Mouse (Mus musculus) hindbrain, embryonic 14.5 days (tissue): ENCODE results near the gene Mrpl44. TPM values are rescaled to one million over a fixed set of nuclear protein-coding genes. Genes with fewer than 3 reads are reported as not detected.

ENCODE experiments used
- ATAC-seq: fragments of 200-750 bp; cut with Nextera tagmentation; 2 replicates; pipeline ENCODE4 v1.8.0; 2017; ENCODE audit warnings: moderate number of reproducible peaks, mild to moderate bottlenecking, moderate TSS enrichment, moderate library complexity; ENCODE audit not compliant: low FRiP score
- DNase-seq: peaks from one replicate; pipeline ENCODE4 v3.0.0-alpha.2; 2015; ENCODE audit warnings: low spot score
- H3K27ac ChIP-seq: fragments of 300-500 bp; sonication (generic); 2 replicates; pipeline ENCODE4 v1.5.1; 2014; ENCODE audit warnings: mild to moderate bottlenecking, moderate library complexity
- H3K27me3 ChIP-seq: fragments of 300-500 bp; sonication (generic); 2 replicates; pipeline ENCODE4 v1.6.1; 2014; ENCODE audit warnings: mild to moderate bottlenecking, low read length, mixed read lengths; ENCODE audit not compliant: control insufficient read depth, insufficient read depth
- H3K36me3 ChIP-seq: fragments of 300-500 bp; sonication (generic); replicated peaks from 2 replicates; pipeline ENCODE4 v1.6.1; 2014; ENCODE audit not compliant: control insufficient read depth, insufficient read depth
- H3K4me1 ChIP-seq: fragments of 300-500 bp; sonication (generic); replicated peaks from 2 replicates; pipeline ENCODE4 v1.6.1; 2014; ENCODE audit warnings: antibody characterized with exemption, low read length, mixed read lengths; ENCODE audit not compliant: control insufficient read depth, insufficient read depth
- H3K4me2 ChIP-seq: fragments of 300-500 bp; sonication (generic); replicated peaks from 2 replicates; pipeline ENCODE4 v1.6.1; 2014; ENCODE audit warnings: mild to moderate bottlenecking, moderate library complexity
- H3K4me3 ChIP-seq: fragments of 300-500 bp; sonication (generic); replicated peaks from 2 replicates; pipeline ENCODE4 v1.5.1; 2014; ENCODE audit warnings: mild to moderate bottlenecking, low read length
- H3K9ac ChIP-seq: fragments of 300-500 bp; sonication (generic); 2 replicates; pipeline ENCODE4 v1.6.1; 2014
- H3K9me3 ChIP-seq: fragments of 300-500 bp; sonication (generic); 2 replicates; pipeline ENCODE4 v1.6.1; 2016; ENCODE audit warnings: low read length; ENCODE audit not compliant: control insufficient read depth
- WGBS: fragments of 180-500 bp; shearing (Covaris S2); extraction: QIAGEN DNeasy Blood & Tissue Kit; methylation state at CpG from one replicate; pipeline ENCODE4 v1.1.7; 2014; 5-methylcytosine and 5-hydroxymethylcytosine counted together
- polyA plus RNA-seq: library from polyadenylated mRNA; unstranded; fragments of >200 nt; fragmentation: Nextera tagmentation; extraction: Ambion mirVana; gene quantifications from 2 replicates; pipeline ENCODE4 v1.2.1, GENCODE M21; 2014

Mrpl44 gene
- polyA plus RNA-seq, 1 experiment from 2014 or later, result 38.9 TPM

DNA sequence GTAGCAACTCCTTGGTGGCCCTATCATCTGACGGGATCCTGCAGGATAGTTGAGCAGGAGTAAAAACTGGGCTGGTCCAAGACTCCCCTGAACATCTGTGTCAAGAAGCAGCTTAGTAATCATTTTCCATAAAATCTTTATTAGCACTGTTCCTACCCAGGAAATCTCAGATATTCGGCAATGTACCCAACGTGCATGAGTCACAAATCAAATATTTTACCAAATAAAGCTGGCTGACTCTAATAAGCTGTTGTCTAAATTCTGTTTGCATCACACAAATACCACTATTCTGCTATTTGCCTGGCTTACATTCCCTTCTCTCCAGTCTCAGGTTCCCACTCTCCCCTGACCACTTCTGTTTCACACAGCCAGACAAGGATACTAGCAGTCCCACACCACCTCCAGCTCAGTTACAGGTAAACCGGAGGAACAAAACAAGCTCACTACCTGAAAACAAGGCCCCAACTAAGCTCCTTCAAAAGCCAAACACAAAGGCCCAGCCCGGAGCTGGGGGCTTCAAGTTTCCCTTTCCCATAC is 16.3 kb upstream of the Mrpl44 start:
- H3K9ac ChIP-seq, result peak overlapping the region; percentile 29; the same call in 1 of the 2 replicates
- no peaks in the 10 kb centered on the region for H3K36me3 ChIP-seq
- H3K27ac ChIP-seq, result no peak overlapping the region
- H3K4me3 ChIP-seq, result peak overlapping the region; percentile 69
- no peaks in the 10 kb centered on the region for H3K9me3 ChIP-seq
- no peaks in the 10 kb centered on the region for H3K27me3 ChIP-seq
- no peak for DNase-seq
- peak overlapping the region; percentile 71 for H3K4me2 ChIP-seq
- H3K4me1 ChIP-seq, result peaks cover 20% of the 10 kb centered on the region
- 70% methylated on average over 5 of the region's 5 CpGs for WGBS
- ATAC-seq, result no peak

DNA sequence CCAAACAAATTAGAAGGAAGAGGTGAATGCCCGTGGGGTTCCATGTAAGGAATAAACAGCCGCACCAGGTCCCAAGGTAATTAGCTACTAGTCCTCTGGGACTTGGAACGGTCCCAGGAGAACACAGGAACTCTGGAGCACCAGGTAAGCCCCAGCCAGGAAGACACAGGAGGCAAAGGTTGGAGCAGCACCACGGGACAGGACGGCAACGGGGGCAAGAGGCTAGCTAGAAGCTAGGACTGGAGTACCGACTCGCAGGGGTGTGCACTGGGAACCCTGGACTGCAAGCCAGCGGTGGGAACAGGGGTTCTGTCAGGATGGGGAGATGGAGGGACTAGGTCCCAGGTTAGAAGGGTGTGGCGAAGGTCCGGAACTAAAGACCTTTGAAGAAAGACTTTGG is 15.2 kb upstream of the Mrpl44 start:
- Histone ChIP-seq H3K9ac (peak overlapping the region; percentile 89), H3K27ac (no peak overlapping the region), H3K36me3 (no peaks in the 10 kb centered on the region), H3K9me3 (no peaks in the 10 kb centered on the region), H3K4me3 (peak overlapping the region; percentile 69), H3K27me3 (no peaks in the 10 kb centered on the region), H3K4me2 (peak overlapping the region; percentile 71), H3K4me1 (peaks cover 20% of the 10 kb centered on the region)
- WGBS, result 10% methylated on average over 11 of the region's 11 CpGs
- ATAC-seq (peak; percentile 8; the same call in 1 of the 2 replicates), DNase-seq (no peak)

DNA sequence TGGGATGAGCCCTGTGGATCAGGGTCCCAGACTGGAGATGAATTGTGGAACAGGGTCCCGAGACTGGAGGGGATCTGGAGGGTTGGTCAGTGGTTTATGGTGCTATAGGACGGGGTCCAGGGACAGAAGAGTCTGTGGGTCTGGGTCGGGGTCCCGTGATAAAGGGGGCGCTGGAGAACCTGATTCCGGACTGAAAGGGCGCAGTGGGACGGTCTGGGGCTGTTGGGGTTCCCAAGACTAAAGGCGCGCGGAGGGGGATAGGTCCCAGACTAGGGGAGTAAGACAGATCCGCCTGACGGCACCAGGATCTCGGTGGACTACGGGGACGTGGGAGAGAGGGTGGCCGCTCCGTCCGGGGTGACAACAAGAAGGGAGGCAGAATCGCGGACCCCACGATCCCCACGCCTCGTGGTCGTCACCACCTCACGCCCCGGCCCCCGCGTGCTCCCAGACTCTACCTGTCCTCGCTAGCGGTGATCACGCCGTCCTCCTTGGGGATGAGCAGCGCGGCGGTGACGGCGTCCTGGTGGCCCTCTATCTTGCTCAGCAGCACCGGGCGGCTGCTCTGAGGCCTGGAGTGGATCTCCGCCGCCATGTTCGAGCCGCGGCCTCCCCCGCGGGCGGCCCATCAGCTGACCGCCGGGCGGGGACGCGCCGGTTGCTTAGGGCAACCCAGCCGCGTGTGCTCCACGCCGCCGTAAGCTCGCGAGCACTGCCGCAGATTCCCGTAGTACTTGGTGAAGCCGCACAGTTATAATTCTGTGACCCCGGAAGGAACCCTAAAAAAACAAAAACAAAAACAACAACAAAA is 14.5 kb upstream of the Mrpl44 start:
- H3K27me3 ChIP-seq, result no peaks in the 10 kb centered on the region
- peak overlapping the region; percentile 52; the same call in 1 of the 2 replicates for H3K27ac ChIP-seq
- no peaks in the 10 kb centered on the region for H3K36me3 ChIP-seq
- H3K4me2 ChIP-seq, result peak overlapping the region; percentile 71
- H3K4me1 ChIP-seq, result peaks cover 20% of the 10 kb centered on the region
- no peaks in the 10 kb centered on the region for H3K9me3 ChIP-seq
- under 1% methylated on average over 63 of the region's 65 CpGs for WGBS
- peak overlapping the region; percentile 89 for H3K9ac ChIP-seq
- peak overlapping the region; percentile 69 for H3K4me3 ChIP-seq
- DNase-seq, result peak; percentile 89
- peak; percentile 96 for ATAC-seq

DNA sequence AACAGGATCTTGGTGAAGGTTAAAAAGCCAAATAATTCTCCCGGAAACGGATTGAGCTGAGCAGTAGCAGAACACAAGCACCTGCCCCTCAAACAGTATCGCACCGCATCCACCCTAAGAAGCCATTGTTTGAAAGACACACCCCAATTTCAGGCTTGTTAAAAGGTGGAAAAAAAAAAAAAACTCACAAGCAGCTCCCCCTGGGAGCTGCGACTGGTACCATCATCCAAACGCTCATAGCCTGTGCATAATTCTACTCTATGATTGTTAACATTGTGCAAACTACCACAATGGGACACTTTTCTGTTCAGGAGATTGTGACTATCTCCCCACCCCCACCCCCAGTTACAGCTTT is 13.9 kb upstream of the Mrpl44 start:
- under 1% methylated on average over 6 of the region's 6 CpGs for WGBS
- DNase-seq, result no peak

DNA sequence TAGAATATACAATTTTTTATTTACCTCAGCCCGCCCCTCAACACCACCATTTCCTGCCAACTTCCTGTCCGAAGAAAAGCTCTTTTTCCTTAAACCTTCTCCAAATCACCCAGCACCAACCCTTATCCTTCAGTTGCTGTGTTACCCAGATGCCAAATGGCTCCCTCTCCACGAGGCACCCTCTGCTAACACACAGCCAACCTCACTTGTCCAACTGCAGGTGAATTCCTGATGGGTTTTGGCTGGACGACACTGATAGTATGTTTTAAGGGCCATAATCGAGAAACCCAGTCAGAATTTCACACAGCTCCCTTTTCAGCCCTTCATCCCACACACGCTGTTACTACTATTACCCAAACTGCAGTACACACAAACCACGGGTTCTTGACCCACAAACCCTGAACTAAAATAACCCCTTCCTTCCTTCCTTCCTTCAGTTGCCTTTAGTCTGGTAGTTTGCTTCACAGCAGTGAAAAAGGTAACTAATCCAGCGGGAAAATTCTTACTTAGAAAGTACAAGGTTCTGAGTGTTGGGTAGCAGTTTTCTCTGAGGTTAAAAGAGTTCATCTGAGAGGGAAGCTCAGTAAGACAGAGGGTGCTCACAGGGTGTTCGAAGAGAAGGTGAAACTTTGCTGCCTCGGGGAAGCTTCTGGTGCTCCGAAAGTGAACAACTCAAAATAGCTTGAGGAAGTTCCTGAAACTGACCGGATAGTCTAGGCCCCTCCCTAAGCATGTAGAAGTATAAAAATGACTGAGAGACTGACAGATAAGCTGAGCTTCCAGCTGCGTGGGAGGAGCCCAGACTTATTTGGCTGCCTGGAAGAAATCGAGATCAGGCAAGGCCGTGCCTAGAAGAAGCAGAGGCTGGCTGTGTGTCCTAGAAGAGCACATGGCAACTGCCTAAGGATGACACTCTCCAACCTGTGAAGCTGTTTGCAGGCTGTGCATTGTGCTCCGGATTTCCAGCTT is 13.3 kb upstream of the Mrpl44 start:
- H3K9me3 ChIP-seq, result no peaks in the 10 kb centered on the region
- H3K27ac ChIP-seq, result peak overlapping the region; percentile 52; the same call in 1 of the 2 replicates
- H3K4me2 ChIP-seq, result peak overlapping the region; percentile 71
- H3K9ac ChIP-seq, result peak overlapping the region; percentile 89
- no peaks in the 10 kb centered on the region for H3K27me3 ChIP-seq
- no peak for DNase-seq
- H3K4me3 ChIP-seq, result peak overlapping the region; percentile 69
- no peaks in the 10 kb centered on the region for H3K36me3 ChIP-seq
- no peak for ATAC-seq
- peaks cover 20% of the 10 kb centered on the region for H3K4me1 ChIP-seq
- WGBS, result 70% methylated on average over 16 of the region's 16 CpGs

More for the DNA sequence above, 13.9 kb upstream of the Mrpl44 start:
- no peaks in the 10 kb centered on the region for H3K36me3 ChIP-seq
- peak overlapping the region; percentile 71 for H3K4me2 ChIP-seq
- H3K9me3 ChIP-seq, result no peaks in the 10 kb centered on the region
- peak; percentile 54 for ATAC-seq
- peak overlapping the region; percentile 89 for H3K9ac ChIP-seq
- peaks cover 20% of the 10 kb centered on the region for H3K4me1 ChIP-seq
- peak overlapping the region; percentile 52; the same call in 1 of the 2 replicates for H3K27ac ChIP-seq
- no peaks in the 10 kb centered on the region for H3K27me3 ChIP-seq
- H3K4me3 ChIP-seq, result peak overlapping the region; percentile 69

DNA sequence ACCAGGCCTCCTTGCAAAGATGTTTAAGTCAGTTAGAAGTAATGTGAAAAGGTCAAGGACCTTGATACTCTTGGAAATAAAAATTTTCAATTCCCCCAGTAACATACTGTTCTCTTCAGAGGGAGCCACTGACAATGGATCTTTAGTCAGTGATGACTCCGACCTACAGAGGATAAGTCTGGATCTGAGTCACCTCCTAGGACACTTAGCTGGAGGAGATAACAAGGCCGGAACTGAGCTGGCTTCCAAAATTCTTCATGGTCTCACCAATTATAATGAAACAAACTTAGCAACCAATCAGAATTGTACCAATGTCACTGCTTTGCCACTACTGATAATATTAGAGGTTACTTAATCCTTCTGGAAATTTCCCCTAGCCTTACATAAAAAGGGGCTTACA is 11.8 kb upstream of the Mrpl44 start:
- 86% methylated on average over 2 of the region's 2 CpGs for WGBS

DNA sequence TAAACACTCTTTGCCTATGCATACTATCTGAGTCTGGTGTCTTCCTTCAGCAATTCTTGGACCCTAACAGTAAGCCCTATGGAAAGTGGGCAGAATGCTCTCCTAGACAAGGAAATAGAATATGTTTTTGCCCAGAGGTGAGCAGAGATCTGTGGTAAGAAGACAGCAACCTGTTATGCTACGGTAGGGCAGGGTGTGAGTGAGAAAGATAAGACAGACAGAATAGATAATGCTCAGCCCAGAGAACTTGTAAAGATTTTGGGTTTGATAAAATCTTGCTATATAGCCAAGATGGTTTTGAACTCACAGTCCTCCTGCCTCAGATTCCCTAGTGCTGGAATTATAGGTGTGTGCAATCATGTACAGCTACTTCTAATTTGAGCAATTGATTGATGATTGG is 11.3 kb upstream of the Mrpl44 start:
- no peak for DNase-seq
- Histone ChIP-seq H3K9me3 (no peaks in the 10 kb centered on the region), H3K36me3 (no peaks in the 10 kb centered on the region), H3K4me1 (peaks cover 12% of the 10 kb centered on the region), H3K9ac (no peak overlapping the region), H3K4me2 (no peak overlapping the region), H3K4me3 (no peak overlapping the region), H3K27ac (no peak overlapping the region), H3K27me3 (no peaks in the 10 kb centered on the region)
- 100% methylated on average over 1 of the region's 1 CpGs for WGBS
- ATAC-seq, result no peak

More for the DNA sequence above, 11.8 kb upstream of the Mrpl44 start:
- Histone ChIP-seq H3K36me3 (no peaks in the 10 kb centered on the region), H3K4me1 (peaks cover 16% of the 10 kb centered on the region), H3K9ac (no peak overlapping the region), H3K4me2 (no peak overlapping the region), H3K27me3 (no peaks in the 10 kb centered on the region), H3K27ac (no peak overlapping the region), H3K9me3 (no peaks in the 10 kb centered on the region), H3K4me3 (no peak overlapping the region)
- ATAC-seq (no peak), DNase-seq (no peak)

DNA sequence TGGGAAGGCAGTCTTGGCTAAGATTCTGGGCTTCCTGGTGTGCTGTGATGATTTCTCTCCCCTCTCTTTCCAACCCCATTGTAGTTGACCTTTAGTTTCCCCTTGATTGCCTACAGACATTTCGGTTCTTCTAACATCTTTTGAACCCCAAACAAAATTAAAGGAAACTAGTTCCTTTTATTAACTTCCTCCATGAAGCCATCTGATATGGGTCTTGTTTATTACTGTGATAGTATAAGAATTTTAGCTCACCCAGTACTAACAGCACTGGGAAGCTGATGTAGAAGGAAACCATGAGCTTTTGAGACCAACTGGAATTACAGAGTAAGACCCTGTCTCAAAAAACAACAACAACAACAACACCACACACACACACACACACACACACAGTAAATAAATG is 7.6 kb upstream of the Mrpl44 start:
- H3K4me2 ChIP-seq, result no peak overlapping the region
- no peaks in the 10 kb centered on the region for H3K36me3 ChIP-seq
- no peaks in the 10 kb centered on the region for H3K4me1 ChIP-seq
- H3K27me3 ChIP-seq, result no peaks in the 10 kb centered on the region
- ATAC-seq, result no peak
- no peak overlapping the region for H3K27ac ChIP-seq
- WGBS, result 84% methylated on average over 1 of the region's 1 CpGs
- H3K4me3 ChIP-seq, result no peak overlapping the region
- DNase-seq, result no peak
- no peak overlapping the region for H3K9ac ChIP-seq
- H3K9me3 ChIP-seq, result no peaks in the 10 kb centered on the region
